Mouse (Mus musculus): ENCODE measurements at regions not wholly inside any gene's neighbourhood (a gene's known extent, or its start where the extent isn't known, plus 50 kb on each side); places are given as distances from the start of the nearest gene placed in this dataset.

DNA sequence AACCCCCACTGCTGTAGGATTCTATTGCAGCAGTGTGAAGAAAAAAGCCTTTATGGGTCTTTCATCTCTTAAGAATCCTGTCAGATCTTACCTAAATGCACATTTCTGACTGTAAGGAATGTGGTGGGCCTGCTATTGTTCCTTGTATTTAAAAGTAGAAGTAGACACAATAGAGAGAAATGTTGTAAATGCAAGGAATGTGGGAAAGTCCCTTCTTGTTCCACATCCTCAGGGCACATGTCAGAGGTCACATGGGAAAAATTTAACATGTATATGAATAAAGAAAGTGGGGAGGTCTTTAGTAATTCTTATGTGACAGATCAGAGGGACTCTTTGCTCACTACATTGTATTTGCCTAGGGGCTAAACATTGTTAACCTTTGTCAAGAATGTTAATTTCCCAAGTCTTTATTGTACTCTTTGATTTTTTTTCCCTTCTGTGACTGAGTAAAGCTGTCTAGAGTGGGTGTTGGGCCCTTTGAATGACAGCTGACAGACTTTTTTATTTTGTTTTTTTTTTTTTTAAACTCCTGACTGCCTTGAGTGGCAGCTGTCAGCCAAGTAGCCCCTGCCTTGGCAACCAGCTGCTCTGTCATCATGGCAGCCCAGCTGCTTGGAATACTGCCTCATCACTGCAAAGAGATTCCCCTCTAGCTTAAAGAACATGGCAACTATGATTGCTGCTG, 117.9 kb downstream of the Icos start:
- H3K27ac ChIP-seq (replicated peaks): no peak overlapping the region
- no peaks in the 10 kb centered on the region for H3K36me3 ChIP-seq (replicated peaks)
- no peaks in the 10 kb centered on the region for H3K27me3 ChIP-seq
- ATAC-seq (ENCODE audit: insufficient read depth): no peak
- no peak overlapping the region for H3K4me3 ChIP-seq (replicated peaks)
- no peaks in the 10 kb centered on the region for H3K4me1 ChIP-seq (replicated peaks)
- H3K9ac ChIP-seq: no peak overlapping the region
- H3K9me3 ChIP-seq (replicated peaks): no peaks in the 10 kb centered on the region
- no peak overlapping the region for H3K4me2 ChIP-seq

GRCm38 (mm10) chr1:61099341-61099740, 121.6 kb downstream of the Icos start:
- H3K4me3 ChIP-seq (replicated peaks): no peak overlapping the region
- no peak overlapping the region for H3K4me2 ChIP-seq
- H3K9me3 ChIP-seq (replicated peaks): no peaks in the 10 kb centered on the region
- WGBS (ENCODE audit: insufficient replicate concordance): 44% methylated on average over 5 of the region's 5 CpGs
- H3K36me3 ChIP-seq (replicated peaks): no peaks in the 10 kb centered on the region
- no peak overlapping the region for H3K9ac ChIP-seq
- no peak overlapping the region for H3K27ac ChIP-seq (replicated peaks)
- no peaks in the 10 kb centered on the region for H3K4me1 ChIP-seq (replicated peaks)
- no peak for ATAC-seq (ENCODE audit: insufficient read depth)
- H3K27me3 ChIP-seq: no peaks in the 10 kb centered on the region

GRCm38 (mm10) chr1:61101679-61102078, 124.0 kb downstream of the Icos start:
- no peaks in the 10 kb centered on the region for H3K36me3 ChIP-seq (replicated peaks)
- no peaks in the 10 kb centered on the region for H3K27me3 ChIP-seq
- no peak for ATAC-seq (ENCODE audit: insufficient read depth)
- no peak overlapping the region for H3K4me3 ChIP-seq (replicated peaks)
- no peak overlapping the region for H3K27ac ChIP-seq (replicated peaks)
- no peaks in the 10 kb centered on the region for H3K9me3 ChIP-seq (replicated peaks)
- H3K4me2 ChIP-seq: no peak overlapping the region
- H3K4me1 ChIP-seq (replicated peaks): no peaks in the 10 kb centered on the region
- no peak overlapping the region for H3K9ac ChIP-seq
- 35% methylated on average over 4 of the region's 4 CpGs for WGBS (ENCODE audit: insufficient replicate concordance)

DNA sequence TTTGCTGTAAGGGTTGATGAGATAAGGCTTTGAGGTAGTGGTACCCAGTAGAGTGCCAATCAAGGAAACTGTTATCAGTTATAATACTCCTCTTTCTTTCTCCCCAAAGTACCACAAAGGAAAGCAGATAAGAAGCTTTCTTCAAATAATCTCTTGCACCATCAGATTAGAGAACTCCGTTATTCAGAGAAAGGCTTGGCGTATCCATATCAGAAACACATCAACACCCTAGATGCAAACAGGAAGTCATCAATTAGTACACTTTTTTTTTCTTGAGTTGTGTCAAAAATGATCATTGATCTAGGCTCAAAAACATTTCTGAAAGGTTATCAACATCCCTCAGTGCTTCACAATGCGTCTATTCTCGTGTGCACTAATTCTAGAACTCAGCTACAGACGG, 124.6 kb downstream of the Icos start:
- WGBS (ENCODE audit: insufficient replicate concordance): 19% methylated on average over 5 of the region's 5 CpGs
- no peak overlapping the region for H3K27ac ChIP-seq (replicated peaks)
- H3K4me3 ChIP-seq (replicated peaks): no peak overlapping the region
- H3K4me2 ChIP-seq: no peak overlapping the region
- H3K36me3 ChIP-seq (replicated peaks): no peaks in the 10 kb centered on the region
- no peaks in the 10 kb centered on the region for H3K27me3 ChIP-seq
- no peak for ATAC-seq (ENCODE audit: insufficient read depth)
- H3K9me3 ChIP-seq (replicated peaks): no peaks in the 10 kb centered on the region
- H3K4me1 ChIP-seq (replicated peaks): no peaks in the 10 kb centered on the region
- H3K9ac ChIP-seq: no peak overlapping the region

DNA sequence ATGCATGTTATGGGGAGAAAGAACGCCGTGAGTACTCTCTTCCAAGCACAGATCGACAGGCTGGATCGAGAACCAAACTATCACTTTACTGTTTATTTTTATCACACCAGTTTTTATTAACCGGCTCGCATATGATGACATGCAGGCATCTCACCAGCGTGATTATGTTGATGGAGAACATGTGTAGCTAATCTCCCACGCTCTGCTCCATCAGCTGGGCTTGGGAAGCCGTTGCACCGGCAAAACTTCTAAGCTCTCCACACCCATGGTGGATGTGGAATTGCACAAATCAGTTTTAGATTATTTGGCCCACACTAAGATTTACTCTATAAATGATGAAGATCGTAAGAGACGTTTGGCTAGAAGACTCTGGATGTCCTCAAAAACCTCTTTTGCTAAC, 125.9 kb downstream of the Icos start:
- Histone ChIP-seq H3K4me2 (no peak overlapping the region), H3K27me3 (no peaks in the 10 kb centered on the region), H3K4me3 (replicated peaks) (no peak overlapping the region), H3K4me1 (replicated peaks) (no peaks in the 10 kb centered on the region), H3K36me3 (replicated peaks) (no peaks in the 10 kb centered on the region), H3K9ac (no peak overlapping the region), H3K9me3 (replicated peaks) (no peaks in the 10 kb centered on the region), H3K27ac (replicated peaks) (no peak overlapping the region)
- 69% methylated on average over 12 of the region's 12 CpGs for WGBS (ENCODE audit: insufficient replicate concordance)
- ATAC-seq (ENCODE audit: insufficient read depth): no peak

DNA sequence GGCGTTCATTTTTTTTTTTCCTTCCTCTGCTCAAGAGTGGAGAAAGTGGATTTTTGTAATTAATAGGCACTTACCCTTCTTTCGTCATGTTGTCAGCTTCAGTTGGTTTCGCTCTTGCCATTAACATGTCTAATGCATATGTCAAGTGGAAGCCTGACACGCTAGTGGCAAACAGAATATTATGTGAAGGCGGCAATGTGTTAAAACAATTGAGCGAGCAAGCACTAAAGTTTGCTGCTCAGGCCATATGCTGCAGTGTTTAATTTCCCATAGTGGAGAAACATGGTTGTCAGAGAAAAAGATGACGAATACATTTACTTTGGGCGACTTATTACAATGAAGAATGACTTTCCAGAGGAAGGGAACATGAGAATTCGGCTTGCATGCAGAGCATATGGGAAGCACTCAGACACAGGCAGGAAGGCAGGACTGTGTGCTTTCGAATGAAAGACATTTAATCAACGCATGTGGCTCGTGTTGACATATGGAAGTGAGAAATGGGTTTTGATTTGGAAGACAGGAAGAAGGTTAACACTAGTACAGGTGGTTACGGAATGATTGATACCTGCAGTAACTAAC, 134.1 kb downstream of the Icos start:
- Histone ChIP-seq H3K27me3 (no peaks in the 10 kb centered on the region), H3K4me1 (replicated peaks) (no peaks in the 10 kb centered on the region), H3K4me3 (replicated peaks) (no peak overlapping the region), H3K9me3 (replicated peaks) (no peaks in the 10 kb centered on the region), H3K27ac (replicated peaks) (no peak overlapping the region), H3K36me3 (replicated peaks) (no peaks in the 10 kb centered on the region), H3K9ac (no peak overlapping the region), H3K4me2 (no peak overlapping the region)
- 68% methylated on average over 13 of the region's 13 CpGs for WGBS (ENCODE audit: insufficient replicate concordance)
- no peak for ATAC-seq (ENCODE audit: insufficient read depth)

DNA sequence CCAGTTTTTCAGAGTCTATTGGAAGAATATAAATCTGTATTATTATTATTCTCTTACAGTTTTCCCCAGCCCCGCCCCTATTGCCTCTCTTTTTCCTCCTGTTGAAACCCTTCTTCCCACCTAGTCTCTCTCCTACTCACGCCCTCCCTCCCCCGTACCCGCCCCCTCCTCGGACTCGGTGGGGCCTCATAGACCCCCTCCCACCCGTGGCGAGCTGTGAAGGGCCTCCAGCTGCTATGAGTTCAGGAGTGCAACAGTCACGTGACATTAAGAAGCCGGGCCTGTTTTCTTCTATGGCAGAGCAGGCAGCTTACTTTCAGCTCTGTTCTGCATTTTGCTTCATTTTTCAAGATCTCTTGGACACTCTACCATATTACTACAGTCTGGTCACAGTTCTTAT, 139.8 kb downstream of the Icos start:
- Histone ChIP-seq H3K9me3 (replicated peaks) (no peaks in the 10 kb centered on the region), H3K4me3 (replicated peaks) (no peak overlapping the region), H3K27me3 (no peaks in the 10 kb centered on the region), H3K27ac (replicated peaks) (no peak overlapping the region), H3K36me3 (replicated peaks) (no peaks in the 10 kb centered on the region), H3K9ac (no peak overlapping the region), H3K4me2 (no peak overlapping the region), H3K4me1 (replicated peaks) (no peaks in the 10 kb centered on the region)
- no peak for ATAC-seq (ENCODE audit: insufficient read depth)
- 34% methylated on average over 10 of the region's 10 CpGs for WGBS (ENCODE audit: insufficient replicate concordance)

GRCm38 (mm10) chr1:61118071-61118470, 140.3 kb downstream of the Icos start:
- Histone ChIP-seq H3K4me3 (replicated peaks) (no peak overlapping the region), H3K9me3 (replicated peaks) (no peaks in the 10 kb centered on the region), H3K36me3 (replicated peaks) (no peaks in the 10 kb centered on the region), H3K9ac (no peak overlapping the region), H3K27ac (replicated peaks) (no peak overlapping the region), H3K27me3 (no peaks in the 10 kb centered on the region), H3K4me1 (replicated peaks) (no peaks in the 10 kb centered on the region), H3K4me2 (no peak overlapping the region)
- no peak for ATAC-seq (ENCODE audit: insufficient read depth)
- 63% methylated on average over 4 of the region's 4 CpGs for WGBS (ENCODE audit: insufficient replicate concordance)

- Histone ChIP-seq H3K36me3 (replicated peaks) (no peaks in the 10 kb centered on the region), H3K4me1 (replicated peaks) (no peaks in the 10 kb centered on the region), H3K9me3 (replicated peaks) (no peaks in the 10 kb centered on the region), H3K4me2 (no peak overlapping the region), H3K27me3 (no peaks in the 10 kb centered on the region), H3K9ac (no peak overlapping the region), H3K27ac (replicated peaks) (no peak overlapping the region), H3K4me3 (replicated peaks) (no peak overlapping the region)
- no peak for ATAC-seq (ENCODE audit: insufficient read depth)
- 61% methylated on average over 4 of the region's 4 CpGs for WGBS (ENCODE audit: insufficient replicate concordance)
These were observed 143.8 kb downstream of the Icos start for GRCm38 (mm10) chr1:61121480-61121879.

GRCm38 (mm10) chr1:61125127-61125526, 147.4 kb downstream of the Icos start:
- Histone ChIP-seq H3K4me2 (no peak overlapping the region), H3K27me3 (no peaks in the 10 kb centered on the region), H3K36me3 (replicated peaks) (no peaks in the 10 kb centered on the region), H3K27ac (replicated peaks) (no peak overlapping the region), H3K9ac (no peak overlapping the region), H3K9me3 (replicated peaks) (no peaks in the 10 kb centered on the region), H3K4me3 (replicated peaks) (no peak overlapping the region), H3K4me1 (replicated peaks) (no peaks in the 10 kb centered on the region)
- ATAC-seq (ENCODE audit: insufficient read depth): no peak
- 57% methylated on average over 2 of the region's 2 CpGs for WGBS (ENCODE audit: insufficient replicate concordance)

DNA sequence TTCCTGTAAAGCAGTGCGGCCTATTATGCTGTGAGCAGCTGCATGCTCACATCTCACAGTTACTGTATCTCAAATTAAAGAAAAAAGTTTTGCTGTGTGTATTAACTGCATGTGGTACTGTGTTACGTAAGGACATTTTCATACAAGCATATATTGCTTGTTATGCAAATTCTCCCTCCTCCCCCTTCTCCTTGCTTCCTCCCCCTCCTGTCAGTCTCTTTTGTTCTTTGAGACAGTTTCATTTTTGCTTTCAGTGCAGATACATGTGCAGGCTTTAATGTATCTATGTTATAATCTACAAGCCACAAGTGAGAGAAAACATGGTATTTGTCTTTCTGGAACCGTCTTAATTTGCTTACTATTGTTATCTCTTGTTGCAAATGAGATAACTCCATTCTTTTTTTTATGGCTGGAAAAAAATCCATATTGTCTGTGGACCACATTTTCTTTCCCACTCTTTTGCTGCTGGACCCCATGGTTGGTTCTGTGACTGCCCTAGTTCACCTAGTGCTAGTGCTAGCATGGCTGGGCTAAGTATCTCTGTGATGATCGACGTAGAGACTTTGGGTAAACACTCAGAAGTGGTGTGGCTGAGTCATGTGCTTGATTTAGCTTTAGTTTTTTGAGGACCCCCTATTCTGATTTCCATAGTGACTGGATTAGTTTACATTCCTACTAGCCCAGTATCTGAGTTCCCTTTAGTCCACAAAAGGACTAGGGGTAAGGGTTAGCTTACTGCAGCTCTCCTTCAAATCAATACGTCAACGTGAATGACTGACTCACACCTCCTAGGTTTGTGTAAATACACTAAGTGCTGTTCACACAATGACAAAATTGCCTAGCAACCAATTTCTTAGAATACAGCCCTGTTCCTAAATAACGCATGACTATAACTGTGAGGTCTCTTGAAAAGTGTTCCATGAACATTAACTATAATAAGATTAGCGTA, 158.1 kb downstream of the Icos start:
- no peaks in the 10 kb centered on the region; the same call in 1 of the 2 replicates for H3K27me3 ChIP-seq
- H3K4me1 ChIP-seq (replicated peaks): no peaks in the 10 kb centered on the region
- WGBS (ENCODE audit: insufficient replicate concordance): 64% methylated on average over 9 of the region's 9 CpGs
- no peak overlapping the region for H3K27ac ChIP-seq (replicated peaks)
- H3K4me2 ChIP-seq: no peak overlapping the region
- H3K4me3 ChIP-seq (replicated peaks): no peak overlapping the region
- ATAC-seq (ENCODE audit: insufficient read depth): no peak
- no peak overlapping the region for H3K9ac ChIP-seq
- H3K9me3 ChIP-seq (replicated peaks): no peaks in the 10 kb centered on the region
- no peaks in the 10 kb centered on the region for H3K36me3 ChIP-seq (replicated peaks)

All from liver, embryonic 15.5 days (tissue).